Mouse (Mus musculus): Measurements from ENCODE around the gene Thbs2.

The Thbs2 gene

DNA sequence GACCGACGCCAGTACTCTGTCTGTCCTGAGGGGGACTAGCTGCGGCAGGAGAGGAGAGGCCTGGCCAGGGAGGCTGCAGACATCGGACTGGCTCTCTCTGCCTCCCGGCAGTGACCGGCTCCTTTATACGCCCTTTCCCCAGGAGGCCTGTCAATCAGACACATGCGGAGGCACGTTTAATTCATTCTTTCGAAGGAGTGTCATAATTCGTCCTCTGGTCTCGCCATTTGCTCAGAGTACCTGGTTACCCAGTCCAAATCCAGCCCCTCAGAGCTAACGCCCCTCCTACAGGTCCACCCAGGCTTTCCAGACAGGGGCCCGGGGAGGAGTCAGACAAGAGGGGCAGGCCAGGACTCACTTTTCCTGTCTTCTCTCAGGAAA, at the start of gene Thbs2:
Gene Thbs2 (minus strand): TSS at position 242 of the 381 bp plus-strand sequence.
- no peak for DNase-seq (ENCODE audit: low spot score in 2 of 2)

DNA sequence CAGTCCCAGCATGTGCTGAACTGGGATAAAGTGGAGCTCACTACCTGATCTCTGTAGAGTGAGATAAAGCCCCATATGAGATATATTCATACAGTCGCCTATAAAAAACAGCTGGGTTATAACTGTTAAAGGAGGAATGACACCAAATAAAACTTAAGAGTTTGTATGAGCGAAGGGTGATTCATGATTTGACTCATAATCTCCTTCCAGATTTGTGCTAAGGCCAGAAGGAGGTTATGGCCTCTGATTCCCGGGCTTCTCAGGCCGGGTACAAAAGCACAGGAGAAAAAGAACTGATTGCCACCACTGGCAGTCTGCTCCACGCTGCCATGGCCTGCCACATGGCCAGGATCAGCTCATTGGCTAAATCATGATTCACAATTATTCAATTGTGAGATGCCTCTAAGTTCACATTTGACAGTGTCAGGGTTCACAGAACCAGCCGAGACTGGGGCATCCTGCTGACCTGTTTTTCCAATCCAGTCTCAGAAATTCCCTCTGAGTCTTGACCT, 41.5 kb upstream of the Thbs2 start:
- no peak for DNase-seq (ENCODE audit: low spot score in 2 of 2)

- DNase-seq (ENCODE audit: low spot score in 2 of 2), result no peak
These were observed 40.3 kb upstream of the Thbs2 start for GRCm38 (mm10) chr17:14734380-14734779.

DNA sequence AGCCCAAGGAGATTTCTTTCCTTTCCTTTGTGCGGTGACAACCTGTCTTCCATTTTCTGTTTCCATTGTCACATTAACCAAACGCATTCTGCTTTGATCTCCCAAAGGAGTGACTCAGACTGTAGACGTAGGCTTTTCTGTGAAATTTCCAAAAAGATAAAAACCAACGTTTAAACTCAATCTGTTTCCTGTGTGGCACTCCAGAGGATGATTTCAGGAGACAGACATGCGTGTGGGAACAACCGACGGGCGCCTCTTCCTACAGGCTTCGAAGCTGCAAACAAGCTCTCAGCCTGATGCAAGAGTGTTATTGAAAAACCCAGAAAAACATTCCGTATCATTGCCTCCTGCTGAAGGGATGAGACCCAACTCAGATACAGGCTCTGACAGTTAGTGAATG, 39.9 kb upstream of the Thbs2 start:
- peak; percentile 22 to 45 for DNase-seq (ENCODE audit: low spot score in 2 of 2)

DNA sequence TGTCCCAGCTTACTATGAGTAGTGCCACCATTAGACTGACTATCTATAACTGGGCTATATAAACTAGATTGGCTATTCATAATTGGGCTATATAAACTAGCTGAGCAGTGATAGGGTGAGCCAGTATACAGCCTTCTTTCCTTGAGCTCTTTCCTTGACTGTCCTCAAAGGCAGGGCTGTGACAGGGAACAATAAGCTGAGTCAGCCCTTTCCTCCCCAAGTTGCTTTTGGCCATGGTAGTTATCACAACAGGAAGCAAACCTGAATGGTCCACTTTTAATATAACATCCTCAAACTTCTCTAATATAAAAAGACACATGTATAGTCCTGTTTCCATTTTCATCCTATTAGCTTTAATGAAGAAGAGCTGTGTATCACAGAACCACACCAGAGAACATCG, 39.0 kb upstream of the Thbs2 start:
- no peak for DNase-seq (ENCODE audit: low spot score in 2 of 2)

GRCm38 (mm10) chr17:14730629-14731028, 36.6 kb upstream of the Thbs2 start:
- no peak for DNase-seq (ENCODE audit: low spot score in 2 of 2)

GRCm38 (mm10) chr17:14727481-14727880, 33.4 kb upstream of the Thbs2 start:
- no peak for DNase-seq (ENCODE audit: low spot score in 2 of 2)

DNA sequence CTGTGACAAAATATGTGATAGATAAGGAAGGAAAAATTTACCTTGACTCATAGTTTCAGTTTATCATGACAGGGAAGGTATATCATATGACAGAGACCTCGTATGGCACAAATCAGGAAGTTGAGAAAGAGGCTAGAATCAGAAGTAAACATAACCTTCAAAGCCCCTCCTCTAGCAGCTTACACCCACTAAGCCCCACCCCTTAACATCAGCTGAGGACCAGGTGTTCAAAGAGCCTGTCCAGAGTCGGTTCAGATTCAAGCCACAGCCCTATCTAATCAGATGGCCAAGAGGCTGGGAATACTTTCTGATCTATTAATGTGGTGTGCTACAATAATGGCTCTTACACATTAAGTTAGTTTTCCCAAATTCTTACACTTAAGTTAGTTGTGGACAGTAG, 30.8 kb upstream of the Thbs2 start:
- DNase-seq (ENCODE audit: low spot score in 2 of 2), result no peak

DNA sequence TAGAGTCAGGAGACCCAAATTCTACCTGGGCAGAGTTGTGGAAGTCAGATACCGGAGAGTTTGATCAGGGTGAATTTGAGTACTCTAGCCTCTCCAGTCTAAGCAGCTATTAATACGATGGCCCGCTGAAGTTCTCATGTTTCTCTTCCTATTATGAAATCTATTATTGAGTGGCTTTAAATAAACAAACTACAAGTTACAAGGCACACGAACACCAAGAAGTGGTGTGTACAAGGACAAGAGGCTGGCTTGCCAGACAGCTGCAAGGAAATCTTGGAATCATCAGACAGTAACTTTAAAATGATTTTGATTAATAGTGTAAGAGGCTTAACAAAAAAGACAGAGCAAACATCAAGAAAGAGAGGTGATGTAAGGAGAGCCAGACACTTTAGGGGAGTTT, 27.3 kb upstream of the Thbs2 start:
- no peak for DNase-seq (ENCODE audit: low spot score in 2 of 2)

GRCm38 (mm10) chr17:14720912-14721311, 26.9 kb upstream of the Thbs2 start:
- no peak for DNase-seq (ENCODE audit: low spot score in 2 of 2)

DNA sequence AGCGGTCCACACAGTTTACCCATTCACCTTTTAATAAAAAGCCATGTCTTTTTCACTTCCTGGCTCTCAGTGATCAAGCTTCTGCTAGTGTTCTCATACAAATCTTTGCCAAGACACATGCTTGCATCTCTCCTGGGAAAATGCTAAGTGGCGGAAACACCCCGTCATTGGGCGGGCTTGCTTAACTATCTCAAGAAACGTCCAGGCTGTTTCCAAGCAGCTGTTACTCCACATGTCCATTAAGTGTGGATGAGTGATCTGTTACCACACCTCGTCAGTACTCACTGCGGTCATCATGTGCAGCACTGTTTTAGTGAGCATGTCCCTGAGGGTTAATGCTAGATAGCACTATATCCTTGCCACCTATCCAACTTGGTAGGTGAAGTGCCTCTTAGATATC, 26.2 kb upstream of the Thbs2 start:
- no peak for DNase-seq (ENCODE audit: low spot score in 2 of 2)

DNA sequence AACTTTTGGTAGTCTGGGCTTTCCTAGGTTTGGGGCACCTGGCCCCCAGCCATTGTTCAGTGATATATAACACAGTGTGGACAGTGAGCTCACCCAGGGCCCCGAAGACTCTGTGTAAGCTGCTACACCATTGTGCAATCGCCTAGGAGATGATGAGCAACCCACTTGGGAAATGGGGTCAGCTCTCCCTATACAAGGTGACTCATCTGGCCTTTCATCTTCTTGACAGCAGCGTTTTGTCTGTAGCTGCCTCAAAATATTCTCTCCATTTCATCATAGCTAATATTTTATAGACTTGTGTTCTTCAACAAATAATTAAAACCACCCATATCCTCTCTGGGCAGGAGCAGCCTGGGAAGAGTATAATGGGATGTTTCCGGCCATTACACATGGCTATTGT, 24.8 kb upstream of the Thbs2 start:
- no peak for DNase-seq (ENCODE audit: low spot score in 2 of 2)

- no peak for DNase-seq (ENCODE audit: low spot score in 2 of 2)
These were observed 20.7 kb upstream of the Thbs2 start for GRCm38 (mm10) chr17:14714782-14715181.

- no peak for DNase-seq (ENCODE audit: low spot score in 2 of 2)
These were observed 20.3 kb upstream of the Thbs2 start for GRCm38 (mm10) chr17:14714374-14714773.

DNA sequence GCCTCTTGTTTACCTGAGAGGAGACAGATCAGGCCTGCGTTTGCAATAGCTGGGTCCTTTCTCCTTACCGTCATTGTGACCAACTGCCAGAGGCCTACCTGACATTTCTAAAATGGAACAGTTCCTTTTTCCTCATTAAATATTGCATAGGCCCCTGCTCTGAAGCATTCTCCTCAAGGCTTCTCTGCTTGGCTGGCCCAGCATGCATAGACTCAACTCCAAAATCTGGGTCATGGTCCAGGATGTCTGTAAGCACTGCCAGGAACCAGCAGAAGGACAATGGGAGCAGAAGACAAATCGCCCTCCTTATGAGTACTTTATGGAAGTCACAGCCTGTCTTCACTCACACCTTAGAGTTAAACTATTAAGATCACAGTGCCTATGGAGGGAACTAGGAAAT, 17.7 kb upstream of the Thbs2 start:
- no peak for DNase-seq (ENCODE audit: low spot score in 2 of 2)

DNA sequence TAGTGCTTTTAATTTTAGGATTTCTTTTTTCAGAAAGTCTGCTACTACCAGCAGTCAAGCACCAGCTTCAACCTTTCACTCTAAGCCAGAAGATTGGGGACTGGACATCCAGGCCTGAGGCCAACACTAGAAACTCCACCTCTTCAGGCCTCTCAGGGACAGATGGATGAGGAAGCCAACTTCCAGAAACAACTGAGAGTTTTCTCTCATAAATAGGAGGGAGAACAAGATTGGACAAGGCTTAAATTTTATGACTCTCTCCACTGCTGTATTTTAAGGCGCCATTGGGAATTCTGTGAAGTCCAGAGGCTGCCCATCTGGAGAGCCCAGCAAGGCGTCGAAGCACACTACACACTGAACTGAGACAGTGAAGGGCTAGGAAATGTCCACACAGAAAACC, 17.0 kb upstream of the Thbs2 start:
- DNase-seq (ENCODE audit: low spot score in 2 of 2), result no peak

- DNase-seq (ENCODE audit: low spot score in 2 of 2), result no peak
These were observed 12.0 kb upstream of the Thbs2 start for GRCm38 (mm10) chr17:14706066-14706465.

DNA sequence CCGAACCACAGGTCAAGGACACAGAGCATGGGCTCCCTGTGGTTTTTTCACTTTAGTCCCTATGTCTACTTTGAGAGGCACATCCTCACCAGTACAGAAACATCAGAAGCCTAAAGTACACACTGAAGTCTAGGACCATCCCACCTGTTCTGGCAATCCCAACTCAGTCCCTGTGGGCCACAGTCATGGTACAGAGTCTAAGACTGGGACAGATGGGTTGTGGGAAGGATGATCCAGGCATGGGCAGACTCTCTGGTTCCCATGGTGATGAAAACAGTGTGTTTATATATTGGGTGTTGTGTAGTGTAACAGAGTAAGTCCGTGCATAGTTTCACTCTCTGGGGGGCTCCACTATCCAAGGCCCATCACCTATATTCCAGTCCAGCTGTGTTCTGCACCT, 11.4 kb upstream of the Thbs2 start:
- DNase-seq (ENCODE audit: low spot score in 2 of 2), result peak in 1 of 2 experiments; percentile 21

- DNase-seq (ENCODE audit: low spot score in 2 of 2), result no peak
These were observed 9.7 kb upstream of the Thbs2 start for GRCm38 (mm10) chr17:14703771-14704170.

- DNase-seq (ENCODE audit: low spot score in 2 of 2), result no peak
These were observed 9.2 kb upstream of the Thbs2 start for GRCm38 (mm10) chr17:14703268-14703667.

DNA sequence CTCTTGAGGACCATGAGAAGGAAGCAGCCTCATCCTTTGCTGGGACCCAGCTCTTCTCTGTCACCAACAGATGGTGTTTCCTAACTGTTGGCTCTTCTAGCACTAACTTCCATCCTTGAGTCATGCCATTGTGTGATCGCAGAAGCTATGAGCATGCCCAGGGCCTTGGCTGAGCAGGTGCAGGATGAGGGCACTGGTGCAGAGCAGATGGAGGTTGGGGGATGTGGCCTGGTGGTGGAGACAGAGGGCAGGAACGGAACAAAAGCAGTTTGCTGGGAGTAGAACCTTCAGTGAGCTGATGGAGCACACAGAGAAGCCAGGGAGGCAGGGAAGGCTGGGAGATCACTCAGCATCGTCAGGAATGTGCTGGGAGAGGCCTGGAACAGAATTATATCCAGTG, 8.7 kb upstream of the Thbs2 start:
- DNase-seq (ENCODE audit: low spot score in 2 of 2), result no peak

DNA sequence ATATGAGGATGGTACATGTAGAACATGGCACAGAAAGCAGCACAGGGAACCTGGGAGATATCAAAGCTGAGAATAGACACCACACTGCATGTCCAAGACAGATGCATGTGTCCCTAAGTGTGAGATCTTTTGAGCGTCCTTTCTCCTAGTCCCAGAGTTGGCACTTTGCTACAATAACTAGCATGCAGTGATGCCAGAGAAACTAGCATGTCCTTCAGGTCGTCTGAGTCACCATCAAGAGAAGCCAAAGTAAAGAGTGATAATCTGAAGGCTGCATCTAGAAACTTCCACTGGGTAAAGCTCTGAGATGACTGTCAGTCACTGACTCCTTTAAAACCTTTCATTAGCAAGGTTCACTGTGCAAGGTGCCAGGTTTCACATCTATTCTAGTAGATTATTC, 7.9 kb upstream of the Thbs2 start:
- no peak for DNase-seq (ENCODE audit: low spot score in 2 of 2)

DNA sequence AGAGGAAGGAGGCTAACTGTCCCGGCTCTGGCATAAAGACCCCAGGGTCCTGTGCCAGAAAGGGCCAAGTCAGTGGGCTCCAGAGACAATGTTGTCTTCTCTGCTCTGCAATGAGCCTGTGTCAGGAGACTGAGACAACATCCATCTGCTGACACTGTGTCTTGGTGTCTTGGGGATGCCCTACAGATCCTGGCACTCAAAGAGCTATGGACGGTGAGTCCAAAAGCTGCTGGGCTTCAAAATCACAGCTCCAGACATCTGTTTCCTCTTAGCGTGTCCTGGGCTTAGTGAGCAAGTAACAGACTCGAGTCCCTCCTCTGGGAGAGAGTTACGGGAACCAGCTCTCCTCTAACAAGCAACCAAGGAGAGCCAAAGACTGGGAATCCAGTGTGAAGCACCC, 6.2 kb upstream of the Thbs2 start:
- no peak for DNase-seq (ENCODE audit: low spot score in 2 of 2)

DNA sequence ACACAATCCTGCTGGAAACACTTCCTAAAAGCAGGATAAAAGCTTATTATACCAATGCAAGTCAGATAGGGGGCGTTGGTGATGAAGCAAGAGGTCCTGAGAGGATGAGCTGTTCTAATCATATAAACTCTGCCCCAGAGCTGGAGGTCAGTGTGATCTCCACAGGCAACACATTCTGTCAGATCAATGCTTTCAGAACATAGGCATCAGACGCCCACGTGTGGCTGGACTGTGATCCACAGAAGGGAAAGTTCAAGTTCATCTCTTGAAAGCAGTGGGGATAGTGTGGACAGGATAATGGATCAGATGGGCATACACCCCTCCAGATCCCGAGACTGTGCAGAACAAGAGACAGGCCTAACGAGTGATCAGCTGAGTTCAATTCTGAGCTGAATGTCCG, 4.2 kb upstream of the Thbs2 start:
- DNase-seq (ENCODE audit: low spot score in 2 of 2), result no peak

- DNase-seq (ENCODE audit: low spot score in 2 of 2), result no peak
These were observed 3.1 kb upstream of the Thbs2 start for GRCm38 (mm10) chr17:14697096-14697495.
